Mouse (Mus musculus): ENCODE results near the gene 4921511M17Rik. TPM values are rescaled to one million over a fixed set of nuclear protein-coding genes. Genes with fewer than 3 reads are reported as not detected.
"Not testable (repeated sequence)": the region's sequence is repeated elsewhere in the genome, so short reads cannot be mapped to it uniquely, and the experiment has no call there.

4921511M17Rik gene
- not detected in 2 replicates for polyA plus RNA-seq (2015; fragmentation: Nextera tagmentation; extraction: Ambion mirVana)

GRCm38 (mm10) chrX:154033727-154034126, at the start of gene 4921511M17Rik:
Gene 4921511M17Rik, minus strand, starts transcription at chrX:154033827.
- not testable (repeated sequence) for H3K9ac ChIP-seq; H3K27ac ChIP-seq; H3K4me2 ChIP-seq; ATAC-seq (replicated peaks); H3K4me3 ChIP-seq; H3K4me1 ChIP-seq; H3K36me3 ChIP-seq (replicated peaks); H3K9me3 ChIP-seq; H3K27me3 ChIP-seq (replicated peaks)

DNA sequence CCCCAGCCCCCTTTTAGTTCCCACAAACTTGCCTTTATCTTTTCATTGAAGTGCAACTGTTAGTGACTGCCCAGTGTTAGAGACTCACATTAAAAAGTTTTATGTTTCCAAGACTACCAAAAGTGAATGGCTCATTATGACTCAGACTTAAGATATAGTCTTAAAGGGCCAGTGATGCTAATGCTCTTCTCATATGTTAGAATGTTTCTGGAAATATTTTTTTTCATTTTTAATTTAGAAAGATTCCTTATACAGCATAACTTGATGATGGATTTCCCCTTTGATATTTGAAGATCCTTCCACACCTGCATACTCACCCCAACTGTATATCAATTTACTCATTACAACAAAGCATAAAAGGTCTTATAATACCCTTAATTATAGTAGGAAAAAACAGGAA, 21.3 kb upstream of the 4921511M17Rik start, which contains the start of gene Gm10057:
Gene Gm10057, minus strand, starts transcription at position 101 of the 400 bp plus-strand sequence.
- H3K27me3 ChIP-seq (replicated peaks); H3K36me3 ChIP-seq (replicated peaks); H3K27ac ChIP-seq; H3K4me1 ChIP-seq; H3K9ac ChIP-seq; ATAC-seq (replicated peaks); H3K9me3 ChIP-seq; H3K4me2 ChIP-seq; H3K4me3 ChIP-seq: not testable (repeated sequence)

- not testable (repeated sequence) for H3K4me2 ChIP-seq; H3K4me1 ChIP-seq; H3K9ac ChIP-seq; H3K4me3 ChIP-seq; ATAC-seq (replicated peaks); H3K27ac ChIP-seq; H3K9me3 ChIP-seq; H3K36me3 ChIP-seq (replicated peaks); H3K27me3 ChIP-seq (replicated peaks)
Observed at GRCm38 (mm10) chrX:154012540-154012939, 21.1 kb downstream of the 4921511M17Rik start, which contains the start of gene Samt1. Gene Samt1, minus strand, starts transcription at chrX:154012640.

DNA sequence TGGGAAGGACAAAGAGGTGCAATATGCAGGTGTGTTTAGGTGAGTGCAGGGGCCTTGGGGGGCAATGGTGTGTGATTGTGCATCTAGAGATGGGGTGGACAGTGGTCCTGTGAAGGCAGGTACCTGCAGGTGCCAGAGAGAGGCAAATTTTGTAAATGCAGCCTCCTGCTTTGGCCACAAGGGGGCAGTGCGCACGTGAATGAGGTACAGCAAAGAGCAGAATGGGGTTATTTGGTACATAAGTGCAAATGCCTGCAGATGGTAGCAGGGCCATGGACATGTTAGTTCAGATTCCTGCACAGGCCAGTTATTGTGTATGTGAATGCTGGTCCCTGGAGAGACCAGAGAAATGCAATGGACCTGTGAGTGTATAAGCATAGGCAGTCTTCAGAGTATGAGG, 56.7 kb downstream of the 4921511M17Rik start:
- not testable (repeated sequence) for H3K4me3 ChIP-seq; H3K27ac ChIP-seq; H3K4me1 ChIP-seq; H3K36me3 ChIP-seq (replicated peaks); H3K9ac ChIP-seq; H3K9me3 ChIP-seq; H3K4me2 ChIP-seq; H3K27me3 ChIP-seq (replicated peaks)
- WGBS, result no CpG with 5 or more reads among the region's 2 CpGs
- ATAC-seq (replicated peaks), result peak; percentile 55

DNA sequence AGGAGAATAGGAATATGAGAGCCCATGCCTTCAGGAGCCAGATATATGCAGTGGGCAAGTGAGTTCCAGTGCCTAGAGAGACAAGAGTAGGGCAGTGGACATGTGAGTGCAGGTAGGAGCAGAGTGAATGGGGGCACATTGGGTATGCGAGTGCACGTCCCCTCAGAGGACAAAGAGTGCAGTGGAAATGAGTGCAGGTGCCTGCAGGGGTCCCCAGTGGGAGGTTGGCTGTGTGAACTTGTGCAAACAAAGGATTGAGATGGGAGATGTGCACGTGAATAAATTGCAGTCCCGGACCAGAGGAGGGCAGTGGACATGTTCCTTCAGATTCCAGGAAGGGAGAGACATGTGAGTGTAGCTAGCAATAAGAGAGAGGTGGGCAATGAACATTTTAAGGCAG, 57.2 kb downstream of the 4921511M17Rik start:
- H3K4me2 ChIP-seq; H3K9me3 ChIP-seq; H3K4me1 ChIP-seq; H3K4me3 ChIP-seq; H3K27me3 ChIP-seq (replicated peaks); H3K27ac ChIP-seq; H3K9ac ChIP-seq; H3K36me3 ChIP-seq (replicated peaks): not testable (repeated sequence)
- 20% methylated on average over 4 of the region's 4 CpGs for WGBS
- peak; percentile 18; the same call in 1 of the 2 replicates for ATAC-seq (replicated peaks)

DNA sequence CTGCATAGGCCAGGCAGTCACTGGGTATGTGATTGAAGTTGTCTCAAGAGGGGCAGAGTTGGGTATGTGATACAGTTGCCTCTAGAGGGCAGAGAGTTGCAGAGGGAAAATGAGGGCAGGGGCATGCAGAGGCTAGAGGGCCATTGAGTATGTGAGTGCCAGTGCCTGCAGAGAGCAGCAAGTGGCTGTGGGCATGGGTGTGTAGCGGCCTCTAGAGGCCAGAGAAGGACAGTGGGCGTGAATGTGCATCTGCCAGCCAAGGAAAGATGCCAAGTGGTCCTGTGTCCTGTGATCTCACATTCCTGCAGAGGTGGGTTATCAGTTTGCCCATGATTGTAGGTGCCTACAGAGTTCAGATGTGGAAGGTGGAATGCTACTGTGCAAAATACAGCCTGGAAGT, 59.2 kb downstream of the 4921511M17Rik start:
- no peak for ATAC-seq (replicated peaks)
- Histone ChIP-seq H3K4me3 (no peak overlapping the region), H3K4me1 (no peaks in the 10 kb centered on the region), H3K9me3 (no peaks in the 10 kb centered on the region), H3K9ac (no peak overlapping the region), H3K27me3 (replicated peaks) (no peaks in the 10 kb centered on the region), H3K4me2 (no peak overlapping the region), H3K27ac (no peak overlapping the region), H3K36me3 (replicated peaks) (no peaks in the 10 kb centered on the region)
- 28% methylated on average over 2 of the region's 2 CpGs for WGBS

Other genes with a start within 250 kb of the 4921511M17Rik start
- 29.1 and 30.9 TPM in 2 replicates for gene Spin2c, start 201.6 kb downstream of the 4921511M17Rik start, polyA plus RNA-seq (2015; fragmentation: Nextera tagmentation; extraction: Ambion mirVana)
- gene Samt1, start 21.2 kb downstream of the 4921511M17Rik start, polyA plus RNA-seq (2015; fragmentation: Nextera tagmentation; extraction: Ambion mirVana), result not detected in 2 replicates
- gene Gm10057, start 21.2 kb upstream of the 4921511M17Rik start, polyA plus RNA-seq (2015; fragmentation: Nextera tagmentation; extraction: Ambion mirVana), result not detected in 2 replicates
- not detected in 2 replicates for gene Gm15140, start 86.9 kb upstream of the 4921511M17Rik start, polyA plus RNA-seq (2015; fragmentation: Nextera tagmentation; extraction: Ambion mirVana)

Data from midbrain, embryonic 15.5 days (tissue).